Mouse (Mus musculus) forebrain, embryonic 14.5 days (tissue): ENCODE data around the gene Timeless. TPM values are rescaled to one million over a fixed set of nuclear protein-coding genes. Genes with fewer than 3 reads are reported as not detected.

Source experiments
- ATAC-seq: fragments of 200-750 bp; cut with Nextera tagmentation; 2 replicates; pipeline ENCODE4 v1.8.0; 2017; ENCODE audit warnings: mild to moderate bottlenecking, moderate library complexity
- DNase-seq: peaks from one replicate; pipeline ENCODE4 v3.0.0-alpha.2; 2015; ENCODE audit warnings: low spot score
- H3K27ac ChIP-seq: fragments of 300-500 bp; sonication (generic); 2 replicates; pipeline ENCODE4 v1.5.1; 2014; ENCODE audit warnings: low read depth, mild to moderate bottlenecking, control low read depth, low read length, moderate library complexity
- H3K27me3 ChIP-seq: fragments of 300-500 bp; sonication (generic); replicated peaks from 2 replicates; pipeline ENCODE4 v1.6.1; 2014; ENCODE audit warnings: low read length, control low read depth, mixed read lengths; ENCODE audit not compliant: control insufficient read depth, insufficient read depth
- H3K36me3 ChIP-seq: fragments of 300-500 bp; sonication (generic); 2 replicates; pipeline ENCODE4 v1.6.1; 2014; ENCODE audit warnings: low read length, control low read depth; ENCODE audit not compliant: control insufficient read depth, insufficient read depth
- H3K4me1 ChIP-seq: fragments of 300-500 bp; sonication (generic); 2 replicates; pipeline ENCODE4 v1.6.1; 2014; ENCODE audit warnings: antibody characterized with exemption, low read length, control low read depth; ENCODE audit not compliant: control insufficient read depth, insufficient read depth
- H3K4me2 ChIP-seq: fragments of 300-500 bp; sonication (generic); 2 replicates; pipeline ENCODE4 v1.6.1; 2014; ENCODE audit warnings: mild to moderate bottlenecking, control low read depth, low read length
- H3K4me3 ChIP-seq: fragments of 300-500 bp; sonication (generic); 2 replicates; pipeline ENCODE4 v1.5.1; 2014; ENCODE audit warnings: low read depth, low read length, control low read depth
- H3K9ac ChIP-seq: fragments of 300-500 bp; sonication (generic); 2 replicates; pipeline ENCODE4 v1.6.1; 2014; ENCODE audit warnings: mild to moderate bottlenecking, low read length, control low read depth, moderate library complexity
- H3K9me3 ChIP-seq: fragments of 300-500 bp; sonication (generic); replicated peaks from 2 replicates; pipeline ENCODE4 v1.6.1; 2016; ENCODE audit warnings: low read length, control low read depth, mixed read lengths; ENCODE audit not compliant: control insufficient read depth
- WGBS: fragments of 180-500 bp; shearing (Covaris S2); extraction: QIAGEN DNeasy Blood & Tissue Kit; methylation state at CpG from one replicate; pipeline ENCODE4 v1.1.7; 2014; 5-methylcytosine and 5-hydroxymethylcytosine counted together
- polyA plus RNA-seq: library from polyadenylated mRNA; unstranded; fragments of >200 nt; fragmentation: Nextera tagmentation; extraction: Ambion mirVana; gene quantifications from 2 replicates; pipeline ENCODE4 v1.2.1, GENCODE M21; 2014

Gene Timeless
- polyA plus RNA-seq, 1 experiment from 2014 or later = 27.2 TPM

DNA sequence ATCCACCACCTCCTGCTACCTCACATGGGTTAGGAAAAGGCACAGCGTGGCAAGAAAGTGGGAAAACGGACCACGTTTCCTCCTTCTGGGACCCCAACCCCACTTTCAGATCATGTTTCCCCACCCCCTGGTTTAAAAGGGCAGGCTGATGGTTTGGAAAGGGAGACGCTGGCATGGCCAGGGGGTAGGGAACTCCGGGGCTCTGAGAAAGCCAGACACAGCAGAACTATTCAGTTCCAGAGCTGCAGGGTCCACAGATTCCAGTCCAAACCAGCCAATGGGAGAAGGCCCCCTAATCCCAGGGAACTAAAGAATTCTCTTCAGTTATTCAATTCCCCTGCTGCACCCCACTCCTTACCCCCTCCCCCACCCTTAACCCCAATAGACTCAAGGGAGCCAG lies 6.8 kb upstream of the Timeless start:
- H3K9ac ChIP-seq = no peak overlapping the region; the same call in 1 of the 2 replicates
- 25% methylated on average over 5 of the region's 5 CpGs for WGBS
- DNase-seq = no peak

DNA sequence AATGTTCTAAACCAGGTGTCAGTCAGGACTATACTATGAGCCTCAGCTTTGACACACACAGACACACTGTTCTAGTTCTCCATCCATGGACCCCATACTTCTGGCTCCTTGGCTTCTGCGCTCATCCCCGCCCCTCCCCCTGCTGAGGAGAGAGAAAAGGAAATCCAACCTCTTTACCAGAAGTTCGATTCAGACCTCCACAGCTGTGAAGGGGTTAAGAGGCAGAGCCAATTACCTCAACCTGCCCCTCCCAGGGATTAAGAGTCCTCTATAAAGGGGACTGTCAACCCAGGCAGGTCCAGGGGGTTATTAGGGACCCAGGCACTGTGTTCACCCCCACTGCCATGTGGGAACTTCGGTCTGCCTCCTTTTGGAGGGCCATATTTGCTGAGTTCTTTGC lies 6.3 kb upstream of the Timeless start, which contains the start of gene Mip:
Gene Mip (plus strand): TSS at position 301 of the 400 bp plus-strand sequence.
- no peak within 1 kb of the TSS for H3K27ac ChIP-seq
- 12% methylated on average over 4 of the region's 4 CpGs for WGBS

More for the DNA sequence above, 6.8 kb upstream of the Timeless start:
- H3K27ac ChIP-seq = no peak overlapping the region
- no peak overlapping the region for H3K4me3 ChIP-seq
- no peaks in the 10 kb centered on the region for H3K36me3 ChIP-seq
- no peak for ATAC-seq
- H3K9me3 ChIP-seq = no peaks in the 10 kb centered on the region
- H3K4me1 ChIP-seq = no peaks in the 10 kb centered on the region
- no peak overlapping the region for H3K4me2 ChIP-seq
- H3K27me3 ChIP-seq = no peaks in the 10 kb centered on the region

DNA sequence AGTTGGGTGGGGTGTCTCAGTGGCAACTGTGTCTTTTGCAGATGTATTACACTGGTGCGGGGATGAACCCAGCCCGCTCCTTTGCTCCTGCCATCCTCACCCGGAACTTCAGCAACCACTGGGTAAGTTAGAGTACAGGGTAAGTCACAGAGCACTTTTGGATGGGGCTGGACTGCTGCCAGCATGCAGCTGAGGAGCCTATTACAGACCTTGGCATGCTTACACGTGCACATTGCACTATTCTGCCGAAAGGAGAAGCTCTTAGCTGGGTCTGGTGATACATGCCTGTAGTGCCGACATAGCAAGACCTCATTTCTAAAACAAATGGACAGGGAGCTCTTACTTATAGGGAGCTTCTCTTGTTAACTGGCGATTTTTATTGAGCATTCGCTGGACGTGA lies 4.3 kb upstream of the Timeless start:
- WGBS = 82% methylated on average over 9 of the region's 9 CpGs
- H3K9me3 ChIP-seq = no peaks in the 10 kb centered on the region
- ATAC-seq (no peak), DNase-seq (no peak)
- no peak overlapping the region for H3K27ac ChIP-seq
- H3K4me1 ChIP-seq = no peaks in the 10 kb centered on the region
- no peaks in the 10 kb centered on the region for H3K27me3 ChIP-seq
- no peak overlapping the region for H3K4me3 ChIP-seq
- no peaks in the 10 kb centered on the region for H3K36me3 ChIP-seq
- H3K9ac ChIP-seq = no peak overlapping the region
- H3K4me2 ChIP-seq = no peak overlapping the region

More for the DNA sequence above, 6.3 kb upstream of the Timeless start, which contains the start of gene Mip:
- H3K4me1 ChIP-seq = no peaks in the 10 kb centered on the region
- H3K9ac ChIP-seq = no peak within 1 kb of the TSS; the same call in 1 of the 2 replicates
- no peaks in the 10 kb centered on the region for H3K9me3 ChIP-seq
- DNase-seq = no peak
- no peak within 1 kb of the TSS for H3K4me3 ChIP-seq
- H3K4me2 ChIP-seq = no peak within 1 kb of the TSS
- no peaks in the 10 kb centered on the region for H3K27me3 ChIP-seq
- ATAC-seq = no peak
- H3K36me3 ChIP-seq = no peaks in the 10 kb centered on the region

DNA sequence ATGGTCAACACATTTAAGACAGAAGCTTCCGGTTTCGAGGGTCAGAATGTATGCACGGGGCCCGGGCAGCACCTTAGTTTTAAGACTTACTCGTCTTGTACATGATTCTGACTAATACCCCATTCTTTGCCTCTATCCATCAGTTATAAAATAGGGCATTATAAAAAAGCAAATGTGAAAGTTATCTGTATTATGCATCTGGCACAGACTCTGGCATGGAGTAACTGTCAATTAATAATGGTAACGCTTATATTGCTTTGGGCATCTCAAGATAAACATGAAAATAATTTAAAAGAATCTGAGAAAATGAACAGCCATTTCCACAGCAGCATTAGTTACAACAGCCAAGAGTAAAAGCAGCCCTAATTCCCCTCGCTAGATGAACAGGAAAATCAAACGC lies 3.9 kb upstream of the Timeless start:
- Histone ChIP-seq H3K9me3 (no peaks in the 10 kb centered on the region), H3K9ac (no peak overlapping the region), H3K4me2 (no peak overlapping the region), H3K27me3 (no peaks in the 10 kb centered on the region), H3K4me3 (no peak overlapping the region), H3K4me1 (no peaks in the 10 kb centered on the region), H3K36me3 (no peaks in the 10 kb centered on the region), H3K27ac (no peak overlapping the region)
- DNase-seq (no peak), ATAC-seq (no peak)
- 93% methylated on average over 8 of the region's 8 CpGs for WGBS

DNA sequence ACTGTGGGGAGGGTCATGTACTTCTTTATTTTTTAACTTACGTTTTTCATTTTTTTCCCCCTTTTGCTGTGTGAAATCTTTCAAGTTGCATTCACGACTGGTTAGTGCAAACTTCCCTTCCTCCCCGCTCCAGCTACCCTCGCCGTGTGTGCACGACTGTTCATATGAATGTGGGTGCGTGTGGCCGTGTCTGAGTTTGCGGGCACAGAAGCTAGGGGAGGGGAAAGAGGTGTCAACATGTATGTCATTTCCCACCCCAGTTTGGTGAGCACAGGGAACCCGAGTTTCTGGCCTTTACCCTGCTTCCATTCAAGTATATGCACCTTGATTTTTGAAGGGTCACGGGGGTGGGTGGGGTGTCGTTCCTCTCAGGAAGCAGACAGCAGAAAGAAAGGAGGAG lies 1.3 kb upstream of the Timeless start:
- 84% methylated on average over 12 of the region's 12 CpGs for WGBS
- no peaks in the 10 kb centered on the region for H3K4me1 ChIP-seq
- H3K27me3 ChIP-seq = no peaks in the 10 kb centered on the region

DNA sequence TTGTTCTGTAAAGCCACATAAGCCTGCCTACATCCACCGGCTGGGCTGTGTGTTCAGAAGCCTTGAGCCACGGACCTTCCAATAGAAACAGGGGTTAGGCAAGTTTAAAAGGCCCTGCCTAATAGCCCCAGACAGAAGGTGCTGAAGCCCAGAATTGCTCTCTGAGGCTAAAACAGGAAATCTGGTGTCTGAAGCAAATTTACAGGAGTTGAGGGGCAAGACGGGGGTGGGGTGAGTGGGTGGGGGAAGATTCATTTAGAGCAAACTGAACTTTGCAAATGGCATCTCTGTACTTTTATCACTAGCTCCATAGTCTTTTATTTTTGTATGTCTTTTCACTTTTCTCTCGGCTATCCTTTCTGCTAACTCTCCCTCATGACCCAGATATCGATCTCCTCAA lies 719 bp upstream of the Timeless start:
- Histone ChIP-seq H3K4me3 (peak overlapping the region; percentile 74), H3K27ac (no peak overlapping the region), H3K9ac (peak overlapping the region; percentile 76; the same call in 1 of the 2 replicates), H3K4me2 (peak overlapping the region; percentile 67), H3K27me3 (no peaks in the 10 kb centered on the region), H3K4me1 (no peaks in the 10 kb centered on the region), H3K36me3 (no peaks in the 10 kb centered on the region), H3K9me3 (no peaks in the 10 kb centered on the region)
- ATAC-seq (no peak), DNase-seq (no peak)
- WGBS = 15% methylated on average over 5 of the region's 5 CpGs

More for the DNA sequence above, 1.3 kb upstream of the Timeless start:
- no peak overlapping the region for H3K4me3 ChIP-seq
- no peak overlapping the region for H3K4me2 ChIP-seq
- no peak overlapping the region for H3K9ac ChIP-seq
- H3K9me3 ChIP-seq = no peaks in the 10 kb centered on the region
- no peak overlapping the region for H3K27ac ChIP-seq
- DNase-seq (no peak), ATAC-seq (no peak)
- no peaks in the 10 kb centered on the region for H3K36me3 ChIP-seq

DNA sequence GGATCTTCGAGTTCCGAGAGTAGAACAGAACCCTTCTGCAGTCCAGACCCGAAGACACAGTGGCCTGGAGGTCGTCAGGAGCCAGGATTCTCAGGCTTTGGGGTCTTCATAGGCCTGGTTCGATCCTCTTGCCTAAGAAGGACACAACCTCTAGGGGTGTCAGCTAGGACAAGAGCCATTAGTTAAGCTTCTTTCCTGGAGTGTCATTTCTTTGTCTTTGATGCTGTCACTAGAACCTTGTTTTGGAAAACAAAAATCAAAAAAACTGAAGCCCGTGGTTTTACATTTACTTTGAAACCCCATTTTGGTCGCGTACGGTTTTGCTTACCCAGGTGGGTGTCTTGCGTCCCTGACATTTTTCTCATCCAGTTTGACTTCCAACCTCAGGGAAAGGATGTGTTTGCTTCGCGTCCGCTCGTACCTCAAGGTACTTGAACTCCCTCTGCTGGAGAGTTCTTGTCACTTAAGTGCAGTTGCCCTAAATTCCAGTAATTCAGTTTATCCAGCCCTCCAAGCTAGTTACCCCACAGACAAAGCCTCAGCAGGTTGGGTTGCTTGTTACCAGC lies 638 bp downstream of the Timeless start:
- WGBS = under 1% methylated on average over 14 of the region's 14 CpGs
- Histone ChIP-seq H3K4me1 (no peaks in the 10 kb centered on the region), H3K27ac (peak overlapping the region; percentile 84), H3K27me3 (no peaks in the 10 kb centered on the region), H3K36me3 (no peaks in the 10 kb centered on the region), H3K9ac (peak overlapping the region; percentile 76), H3K4me3 (peak overlapping the region; percentile 74), H3K4me2 (peak overlapping the region; percentile 67), H3K9me3 (no peaks in the 10 kb centered on the region)
- peak; percentile 92 for DNase-seq
- ATAC-seq = peak; percentile 27

DNA sequence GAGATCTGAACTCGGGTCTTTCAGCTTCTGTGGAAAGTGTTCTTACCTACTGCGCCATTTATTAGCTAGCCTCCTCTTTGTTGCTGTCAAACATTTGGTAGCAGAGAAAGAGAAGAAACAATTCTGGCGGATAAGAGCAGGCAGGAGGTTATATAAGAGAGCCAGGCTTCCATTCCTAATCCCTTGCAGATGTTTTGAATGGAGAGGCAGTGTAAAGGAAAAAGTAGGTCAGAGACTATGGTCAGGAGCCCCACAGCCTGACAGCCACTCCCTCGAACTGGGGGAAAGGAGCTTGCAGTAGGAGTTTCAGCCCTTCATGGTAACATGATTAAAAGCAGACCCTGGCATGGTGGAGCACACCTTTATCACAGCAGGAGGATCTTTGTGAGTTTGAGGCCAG lies 4.5 kb downstream of the Timeless start:
- WGBS = 50% methylated on average over 4 of the region's 4 CpGs

DNA sequence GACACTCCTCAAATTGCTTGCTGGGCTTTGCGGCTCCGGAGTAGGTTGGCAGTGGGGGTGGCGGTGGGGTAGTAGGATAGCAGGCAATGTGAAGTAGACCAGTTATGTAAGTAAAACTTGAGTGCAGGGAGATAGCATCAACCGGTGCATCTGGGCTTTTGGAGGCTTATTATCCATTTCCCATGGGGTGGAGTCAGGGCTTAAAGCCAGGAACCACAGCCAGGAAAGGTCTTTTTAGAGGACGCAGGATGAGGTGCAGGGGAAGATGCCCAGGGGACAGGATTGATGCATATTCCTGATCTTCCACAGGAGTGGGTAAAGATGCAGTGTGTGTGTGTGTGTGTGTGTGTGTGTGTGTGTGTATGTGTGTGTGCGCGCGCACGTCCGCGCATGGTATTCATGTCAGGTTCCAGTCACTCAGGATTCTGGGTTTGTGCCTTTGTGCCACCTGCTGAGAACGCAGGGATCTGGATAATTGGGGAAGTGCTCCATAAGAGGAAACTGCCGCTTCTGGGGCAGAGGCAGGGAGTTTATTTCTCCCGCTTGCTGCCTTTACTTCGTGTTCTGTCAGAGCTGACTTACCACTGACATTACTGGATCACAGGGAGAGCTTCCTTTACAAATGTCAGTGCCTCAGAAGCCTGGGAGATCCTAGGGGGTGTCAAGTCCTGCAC lies 6.1 kb downstream of the Timeless start:
- Histone ChIP-seq H3K27me3 (no peaks in the 10 kb centered on the region), H3K4me3 (no peak overlapping the region), H3K36me3 (peaks cover 28% of the 10 kb centered on the region), H3K4me2 (no peak overlapping the region), H3K9me3 (no peaks in the 10 kb centered on the region), H3K9ac (no peak overlapping the region), H3K4me1 (no peaks in the 10 kb centered on the region), H3K27ac (no peak overlapping the region)
- DNase-seq (peak; percentile 19), ATAC-seq (no peak)
- 62% methylated on average over 15 of the region's 15 CpGs for WGBS

More for the DNA sequence above, 4.5 kb downstream of the Timeless start:
- no peaks in the 10 kb centered on the region for H3K4me1 ChIP-seq
- ATAC-seq (no peak), DNase-seq (no peak)
- no peak overlapping the region for H3K27ac ChIP-seq
- H3K4me2 ChIP-seq = no peak overlapping the region
- H3K9ac ChIP-seq = no peak overlapping the region
- no peak overlapping the region for H3K4me3 ChIP-seq
- peaks cover 14% of the 10 kb centered on the region for H3K36me3 ChIP-seq
- no peaks in the 10 kb centered on the region for H3K9me3 ChIP-seq
- H3K27me3 ChIP-seq = no peaks in the 10 kb centered on the region
